Mouse (Mus musculus) liver, embryonic 15.5 days (tissue): ENCODE results near the gene Cd209d. TPM values are rescaled to one million over a fixed set of nuclear protein-coding genes. Genes with fewer than 3 reads are reported as not detected.
"Not testable (repeated sequence)": the region's sequence is repeated elsewhere in the genome, so short reads cannot be mapped to it uniquely, and the experiment has no call there.

ENCODE experiments used
- ATAC-seq: fragments of 200-750 bp; cut with Nextera tagmentation; 2 replicates; pipeline ENCODE4 v1.8.0; 2017; ENCODE audit warnings: moderate number of reproducible peaks, mild to moderate bottlenecking, moderate library complexity; ENCODE audit not compliant: insufficient read depth
- H3K27ac ChIP-seq: fragments of 300-500 bp; sonication (generic); replicated peaks from 2 replicates; pipeline ENCODE4 v1.5.1; 2015; ENCODE audit warnings: mild to moderate bottlenecking, inconsistent platforms
- H3K27me3 ChIP-seq: fragments of 300-500 bp; sonication (generic); 2 replicates; pipeline ENCODE4 v1.6.1; 2015; ENCODE audit warnings: mild to moderate bottlenecking, inconsistent platforms
- H3K36me3 ChIP-seq: fragments of 300-500 bp; sonication (generic); replicated peaks from 2 replicates; pipeline ENCODE4 v1.6.1; 2015; ENCODE audit warnings: moderate library complexity, mild to moderate bottlenecking, inconsistent platforms
- H3K4me1 ChIP-seq: fragments of 300-500 bp; sonication (generic); replicated peaks from 2 replicates; pipeline ENCODE4 v1.6.1; 2015; ENCODE audit warnings: inconsistent platforms
- H3K4me2 ChIP-seq: fragments of 300-500 bp; sonication (generic); 2 replicates; pipeline ENCODE4 v1.6.1; 2015; ENCODE audit warnings: moderate library complexity, mild to moderate bottlenecking, inconsistent platforms
- H3K4me3 ChIP-seq: fragments of 300-500 bp; sonication (generic); replicated peaks from 2 replicates; pipeline ENCODE4 v1.5.1; 2015; ENCODE audit warnings: mild to moderate bottlenecking, inconsistent platforms
- H3K9ac ChIP-seq: fragments of 300-500 bp; sonication (generic); 2 replicates; pipeline ENCODE4 v1.6.1; 2015; ENCODE audit warnings: moderate library complexity, mild to moderate bottlenecking, inconsistent platforms
- H3K9me3 ChIP-seq: fragments of 300-500 bp; sonication (generic); replicated peaks from 2 replicates; pipeline ENCODE4 v1.6.1; 2016; ENCODE audit warnings: inconsistent platforms
- WGBS: fragments of 180-500 bp; shearing (Covaris S2); methylation state at CpG from one replicate; pipeline ENCODE4 v1.1.7; 2015; ENCODE audit warnings: mixed read lengths; ENCODE audit not compliant: insufficient replicate concordance; 5-methylcytosine and 5-hydroxymethylcytosine counted together
- polyA plus RNA-seq: library from polyadenylated mRNA; unstranded; fragments of >200 nt; fragmentation: Nextera tagmentation; extraction: Ambion mirVana; gene quantifications from 2 replicates; pipeline ENCODE4 v1.2.1, GENCODE M21; 2015

Gene Cd209d
- polyA plus RNA-seq: 0.13 TPM in 1 of 2 replicates, not detected in the other

- Histone ChIP-seq H3K27me3 (no peaks in the 10 kb centered on the region), H3K36me3 (no peaks in the 10 kb centered on the region), H3K4me3 (no peak within 1 kb of the TSS), H3K4me2 (no peak within 1 kb of the TSS), H3K9ac (no peak within 1 kb of the TSS), H3K4me1 (no peaks in the 10 kb centered on the region), H3K9me3 (no peaks in the 10 kb centered on the region), H3K27ac (no peak within 1 kb of the TSS)
- WGBS: 52% methylated on average over 4 of the region's 4 CpGs
- no peak for ATAC-seq
These were observed at the start of gene Cd209d for GRCm38 (mm10) chr8:3878455-3878854. TSS of gene Cd209d (minus strand) at chr8:3878555.

GRCm38 (mm10) chr8:3926744-3927143, 48.4 kb upstream of the Cd209d start, which contains the start of gene Cd209b:
TSS of gene Cd209b (minus strand) at chr8:3926844.
- Histone ChIP-seq H3K4me1 (no peaks in the 10 kb centered on the region), H3K4me3 (no peak within 1 kb of the TSS), H3K4me2 (no peak within 1 kb of the TSS), H3K9me3 (no peaks in the 10 kb centered on the region), H3K9ac (no peak within 1 kb of the TSS), H3K27ac (no peak within 1 kb of the TSS), H3K36me3 (no peaks in the 10 kb centered on the region), H3K27me3 (no peaks in the 10 kb centered on the region)
- ATAC-seq: no peak
- 65% methylated on average over 3 of the region's 3 CpGs for WGBS

- Histone ChIP-seq H3K9me3 (no peaks in the 10 kb centered on the region), H3K4me3 (no peak overlapping the region), H3K27ac (no peak overlapping the region), H3K27me3 (no peaks in the 10 kb centered on the region), H3K4me2 (no peak overlapping the region), H3K9ac (no peak overlapping the region), H3K4me1 (no peaks in the 10 kb centered on the region), H3K36me3 (no peaks in the 10 kb centered on the region)
- 54% methylated on average over 2 of the region's 2 CpGs for WGBS
- no peak for ATAC-seq
These were observed 2.2 kb downstream of the Cd209d start for GRCm38 (mm10) chr8:3876121-3876520.

GRCm38 (mm10) chr8:3862736-3863135, 15.6 kb downstream of the Cd209d start:
- not testable (repeated sequence) for H3K27me3 ChIP-seq, H3K9me3 ChIP-seq, H3K9ac ChIP-seq

GRCm38 (mm10) chr8:3854209-3854608, 24.1 kb downstream of the Cd209d start, which contains the start of gene Cd209e:
TSS of gene Cd209e (minus strand) at chr8:3854309.
- H3K27ac ChIP-seq: no peak within 1 kb of the TSS
- 54% methylated on average over 2 of the region's 2 CpGs for WGBS
- H3K9me3 ChIP-seq: no peaks in the 10 kb centered on the region
- H3K9ac ChIP-seq: no peak within 1 kb of the TSS
- H3K4me2 ChIP-seq: no peak within 1 kb of the TSS
- ATAC-seq: no peak
- H3K4me1 ChIP-seq: no peaks in the 10 kb centered on the region
- no peaks in the 10 kb centered on the region for H3K36me3 ChIP-seq
- H3K27me3 ChIP-seq: no peaks in the 10 kb centered on the region
- no peak within 1 kb of the TSS for H3K4me3 ChIP-seq

More at GRCm38 (mm10) chr8:3862736-3863135, 15.6 kb downstream of the Cd209d start:
- not testable (repeated sequence) for H3K36me3 ChIP-seq, H3K27ac ChIP-seq, H3K4me2 ChIP-seq, H3K4me1 ChIP-seq, ATAC-seq, H3K4me3 ChIP-seq

Other genes with a start within 250 kb of the Cd209d start
- gene Stxbp2, start 247.6 kb downstream of the Cd209d start, polyA plus RNA-seq: 49.8 and 50.7 TPM in 2 replicates
- not detected in 2 replicates for gene Retn, start 222.8 kb downstream of the Cd209d start, polyA plus RNA-seq
- gene Mcemp1, start 212.8 kb downstream of the Cd209d start, polyA plus RNA-seq: 8.2 and 8.9 TPM in 2 replicates
- gene Fcor, start 206.2 kb downstream of the Cd209d start, polyA plus RNA-seq: 2.6 and 3.5 TPM in 2 replicates
- 13.2 and 15.1 TPM in 2 replicates for gene Trappc5, start 202.3 kb downstream of the Cd209d start, polyA plus RNA-seq
- 0.05 and 0.08 TPM in 2 replicates for gene Fcer2a, start 184.4 kb downstream of the Cd209d start, polyA plus RNA-seq
- gene Clec4g, start 157.9 kb downstream of the Cd209d start, polyA plus RNA-seq: 6.7 and 9.3 TPM in 2 replicates
- 0.18 and 0.23 TPM in 2 replicates for gene Cd209a, start 129.6 kb downstream of the Cd209d start, polyA plus RNA-seq
- gene Cd209e, start 24.2 kb downstream of the Cd209d start, polyA plus RNA-seq: not detected in 2 replicates
- gene Cd209b, start 48.3 kb upstream of the Cd209d start, polyA plus RNA-seq: not detected in 2 replicates
- gene Cd209c, start 76.2 kb upstream of the Cd209d start, polyA plus RNA-seq: 0.09 and 0.14 TPM in 2 replicates
- gene Cd209f, start 227.3 kb upstream of the Cd209d start, polyA plus RNA-seq: 1.4 and 1.9 TPM in 2 replicates